Mouse (Mus musculus): ENCODE measurements at regions not wholly inside any gene's neighbourhood (a gene's known extent, or its start where the extent isn't known, plus 50 kb on each side); places are given as distances from the start of the nearest gene placed in this dataset.

DNA sequence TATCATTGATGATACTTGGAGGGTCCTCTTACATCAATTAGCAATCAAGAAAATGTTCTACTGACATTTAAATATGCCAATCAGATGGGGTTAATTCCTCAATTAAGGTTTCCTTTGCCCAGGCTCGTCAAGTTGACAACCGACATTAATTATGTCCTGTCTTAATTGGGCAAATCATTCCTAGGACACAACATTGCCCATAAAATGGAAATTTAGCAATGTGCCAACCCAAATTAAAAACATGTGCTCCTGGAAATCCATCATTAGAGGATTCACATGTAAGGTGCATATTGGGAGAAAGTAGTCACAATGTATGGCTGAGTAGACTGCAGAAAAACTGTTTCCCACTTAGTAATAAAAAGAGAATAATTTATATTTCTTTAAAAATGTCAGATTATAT, 483.6 kb upstream of the B430305J03Rik start:
- DNase-seq = no peak

DNA sequence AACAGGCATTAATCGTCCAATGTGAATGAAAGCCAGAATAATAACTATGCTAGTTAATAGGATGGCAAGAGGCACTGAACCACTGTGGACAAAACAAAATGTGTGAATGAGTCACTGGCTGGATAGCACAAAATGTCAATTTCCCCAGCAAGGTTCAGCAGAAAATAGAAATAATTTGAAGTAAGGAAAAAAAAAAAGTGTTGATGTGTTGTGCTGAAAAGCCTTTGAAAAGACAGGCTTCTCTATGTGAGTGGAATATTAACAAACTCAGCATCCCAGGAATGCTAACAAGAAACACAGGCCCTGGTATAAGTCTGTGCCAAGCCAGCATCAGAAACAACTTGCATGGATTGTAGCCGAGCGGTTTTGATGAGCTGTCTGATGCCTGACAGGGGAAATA, 481.0 kb upstream of the B430305J03Rik start:
- no peak for DNase-seq

DNA sequence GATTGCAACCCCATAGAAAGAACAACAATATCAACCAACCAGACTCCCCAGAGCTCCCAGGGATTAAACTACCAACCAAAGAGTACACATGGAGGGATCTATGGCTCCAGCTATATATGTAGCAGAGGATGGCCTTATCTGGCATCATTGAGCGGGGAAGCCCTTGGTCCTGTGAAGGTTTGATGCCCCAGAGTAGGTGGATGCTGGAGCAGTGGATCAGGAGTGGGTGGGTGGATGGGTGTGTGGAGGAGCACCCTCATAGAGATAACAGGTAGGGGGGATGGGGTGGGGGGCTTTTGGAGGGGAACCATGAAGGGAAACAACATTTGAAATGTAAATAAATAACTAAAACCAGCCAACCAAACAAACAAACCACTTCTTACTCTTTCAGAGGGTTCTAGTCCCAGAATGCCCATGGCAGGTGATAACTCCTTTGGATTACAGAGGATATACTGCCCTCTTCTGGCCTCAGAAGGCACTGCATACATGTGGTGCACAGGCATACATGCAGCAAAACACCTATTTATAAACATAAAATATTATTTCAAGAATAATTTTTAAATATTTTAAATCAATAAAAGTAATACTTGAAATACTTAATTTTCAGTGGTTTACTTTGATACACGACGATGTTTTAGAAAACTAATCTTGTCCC, 473.7 kb upstream of the B430305J03Rik start:
- peak; percentile 30 for DNase-seq

DNA sequence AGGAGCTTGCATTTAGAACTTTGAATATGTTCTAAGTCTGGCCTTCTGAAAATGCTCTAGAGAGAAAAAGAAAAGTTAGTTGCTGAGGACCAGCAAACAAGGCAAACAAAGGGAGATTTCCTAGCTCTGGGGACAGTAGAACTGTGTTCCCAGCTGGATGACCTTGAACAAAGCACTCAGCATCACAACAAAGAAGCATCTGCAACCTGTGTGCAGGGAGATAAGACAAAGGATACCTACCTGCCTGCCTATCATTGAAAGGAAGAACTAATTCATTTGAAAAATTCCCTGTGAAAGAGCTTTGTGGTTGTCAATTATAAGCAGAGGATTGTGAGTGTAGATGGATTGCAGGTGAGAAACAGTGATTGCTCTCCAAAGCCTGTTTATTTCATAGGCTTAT, 451.1 kb upstream of the B430305J03Rik start:
- no peak for DNase-seq

DNA sequence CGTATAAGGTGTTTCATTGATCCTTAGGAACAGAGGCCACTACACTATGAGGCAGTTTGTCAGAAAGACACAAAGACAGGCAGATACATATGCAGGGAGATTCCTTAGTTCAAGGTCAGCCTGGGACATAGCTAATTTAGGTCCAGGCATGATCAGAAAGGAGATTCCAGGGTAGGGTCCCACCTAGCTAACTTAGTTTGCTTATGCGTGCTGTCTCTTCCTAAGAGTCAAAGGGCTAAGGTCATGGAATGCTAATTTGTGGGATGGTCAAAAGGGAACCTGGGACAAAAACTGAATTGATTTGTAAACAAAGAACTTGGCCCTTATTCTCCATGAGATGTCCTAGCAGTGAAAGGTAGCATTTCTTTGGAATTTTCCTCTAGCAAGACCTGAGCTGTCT, 430.3 kb upstream of the B430305J03Rik start:
- no peak for DNase-seq

DNA sequence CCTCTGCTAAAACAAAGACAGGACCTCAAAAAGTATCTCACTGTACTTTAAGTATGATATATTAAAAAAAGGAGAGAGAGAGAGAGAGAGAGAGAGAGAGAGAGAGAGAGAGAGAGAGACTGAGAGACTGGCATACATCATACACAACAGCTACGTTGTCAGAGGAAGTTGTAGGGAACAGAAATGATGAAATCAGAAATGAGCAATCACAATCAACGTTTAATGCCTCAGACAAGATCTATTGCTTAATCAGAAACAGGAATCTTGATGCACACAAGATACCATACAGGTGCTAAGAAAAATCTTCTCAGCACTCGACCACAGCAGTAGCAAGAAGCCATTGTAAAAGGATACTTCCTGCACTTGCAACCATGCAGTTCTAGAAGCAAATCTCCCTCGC, 424.9 kb upstream of the B430305J03Rik start:
- no peak for DNase-seq

Measured in thymus, postnatal 25 days (tissue).